23 mouse cellular contexts compared by ENCODE assay signal in genomic region chr14:21788121-21788520, GRCm38 (mm10). TPM values are rescaled to one million over a fixed set of nuclear protein-coding genes. Genes with fewer than 3 reads are reported as not detected.
DNase-seq lines count a peak whose midpoint lies in the region; ATAC-seq lines count a peak whose summit lies in the region.
"Had no signal": no experiment of that assay in that cellular context is flagged by ENCODE, and none has a peak within 500 bp of the region (broad histone marks: within the 10 kb centered on the region; RNA-seq: fewer than 3 reads in every experiment).

No protein-coding gene starts in this region.

- H3K9me3 ChIP-seq in heart, embryonic 11.5 days (replicated peaks; ENCODE audit: control insufficient read depth, low read length) = no peaks in the 10 kb centered on the region
- H3K9me3 ChIP-seq: embryonic facial prominence, embryonic 15.5 days; hindbrain, embryonic 10.5 days; liver, embryonic 13.5 days; midbrain, embryonic 15.5 days; neural tube, embryonic 12.5 days had no signal

- WGBS in heart, embryonic 11.5 days (ENCODE audit: insufficient replicate concordance) = 89% methylated on average over 5 of the region's 5 CpGs

- H3K4me1 ChIP-seq in heart, embryonic 11.5 days (ENCODE audit: control insufficient read depth, insufficient read depth, low read length) = no peaks in the 10 kb centered on the region
- H3K4me1 ChIP-seq: embryonic facial prominence, embryonic 15.5 days; hindbrain, embryonic 10.5 days; neural tube, embryonic 12.5 days had no signal

- H3K27me3 ChIP-seq in heart, embryonic 11.5 days (ENCODE audit: control insufficient read depth, insufficient read depth, low read length) = no peaks in the 10 kb centered on the region
- H3K27me3 ChIP-seq: embryonic facial prominence, embryonic 15.5 days; liver, embryonic 13.5 days; midbrain, embryonic 15.5 days; neural tube, embryonic 12.5 days had no signal

- H3K4me3 ChIP-seq in heart, embryonic 11.5 days (ENCODE audit: low read depth, low read length) = no peak overlapping the region
- H3K4me3 ChIP-seq: embryonic facial prominence, embryonic 15.5 days; hindbrain, embryonic 10.5 days; liver, embryonic 13.5 days; midbrain, embryonic 15.5 days; neural tube, embryonic 12.5 days had no signal

- peak; percentile 57 for DNase-seq in heart, adult 11 months
- DNase-seq in left cerebral cortex, adult 11 months (ENCODE audit: low spot score) = peak; percentile 22
- no peak for DNase-seq in left cerebral cortex, postnatal 4 days
- DNase-seq in frontal cortex, postnatal 36 days (ENCODE audit: low spot score in 2 of 2) = peak; percentile 31 to 65
- DNase-seq in right cerebral cortex, postnatal 36 days (ENCODE audit: low spot score in 2 of 2) = peak; percentile 36 to 64
- no peak for DNase-seq in heart, postnatal 36 days
- DNase-seq: adrenal gland, postnatal 14 days; cerebellum, adult 8-10 months; gastrocnemius, postnatal 36 days; layer of hippocampus, adult 9-11 months; liver, embryonic 13.5 days; lung, adult 2 months had no signal

- peaks cover 8% of the 10 kb centered on the region for H3K36me3 ChIP-seq in heart, embryonic 11.5 days (ENCODE audit: control insufficient read depth, insufficient read depth, low read length)

- intact Hi-C loops in left cerebral cortex, postnatal 4 days (cut with DNase I) = no loop called here
- intact Hi-C loops in heart, postnatal 36 days (cut with DNase I) = no loop called here

- H3K4me2 ChIP-seq in heart, embryonic 11.5 days = no peak overlapping the region
- H3K4me2 ChIP-seq: embryonic facial prominence, embryonic 15.5 days; liver, embryonic 13.5 days; midbrain, embryonic 15.5 days; neural tube, embryonic 12.5 days had no signal

- H3K27ac ChIP-seq in heart, embryonic 11.5 days (ENCODE audit: low read depth, low read length) = no peak overlapping the region
- H3K27ac ChIP-seq: embryonic facial prominence, embryonic 15.5 days; hindbrain, embryonic 10.5 days; liver, embryonic 13.5 days; midbrain, embryonic 15.5 days; neural tube, embryonic 12.5 days; stomach, postnatal 0 days had no signal

- no peak overlapping the region for H3K9ac ChIP-seq in heart, embryonic 11.5 days (ENCODE audit: low read depth, low read length)
- H3K9ac ChIP-seq: embryonic facial prominence, embryonic 15.5 days; liver, embryonic 13.5 days; midbrain, embryonic 15.5 days; neural tube, embryonic 12.5 days had no signal

- no peak for ATAC-seq in heart, embryonic 11.5 days (replicated peaks; ENCODE audit: insufficient number of reproducible peaks, low FRiP score, low TSS enrichment)
- ATAC-seq: CD4-positive, CD25-positive, alpha-beta regulatory T cell, adult 4 months; forebrain, embryonic 14.5 days; hindbrain, embryonic 16.5 days; midbrain, embryonic 15.5 days had no signal

RNA-seq across cellular contexts. Expression of gene Vdac2, which starts 36.9 kb away (rescaled TPM):
- polyA plus RNA-seq in heart, embryonic 11.5 days (2014; fragmentation: Nextera tagmentation; extraction: Ambion mirVana) = 434 and 456 TPM in 2 replicates
- 100 to 1,000 TPM; 182 to 185 TPM for total RNA-seq in left cerebral cortex, postnatal 4 days (2021)
- 100 to 1,000 TPM; 491 to 519 TPM for total RNA-seq in heart, postnatal 36 days (2021)

RNA-seq across cellular contexts. Expression of gene Dusp13, which starts 37.1 kb away (rescaled TPM):
- polyA plus RNA-seq in heart, embryonic 11.5 days (2014; fragmentation: Nextera tagmentation; extraction: Ambion mirVana) = not detected in 2 replicates
- total RNA-seq in left cerebral cortex, postnatal 4 days (2021) = not detected
- under 1 TPM in 1 of 2 experiments, not detected in 1; 0.35 TPM for total RNA-seq in heart, postnatal 36 days (2021)
- total RNA-seq: adrenal gland, postnatal 14 days had no signal
- polyA plus RNA-seq: brain, embryonic 14.5 days; CD4-positive, CD25-positive, alpha-beta regulatory T cell, adult 4 months; forebrain, embryonic 14.5 days; heart, embryonic 16.5 days; hindbrain, embryonic 10.5 days; hindbrain, embryonic 16.5 days; liver, embryonic 13.5 days; midbrain, embryonic 15.5 days had no signal

RNA-seq across cellular contexts. Expression of gene Samd8, which starts 37.8 kb away (rescaled TPM):
- 10.8 TPM in 2 replicates for polyA plus RNA-seq in heart, embryonic 11.5 days (2014; fragmentation: Nextera tagmentation; extraction: Ambion mirVana)
- total RNA-seq in left cerebral cortex, postnatal 4 days (2021) = 10 to 100 TPM; 92.6 to 94.3 TPM
- total RNA-seq in heart, postnatal 36 days (2021) = 10 to 100 TPM; 28.4 to 28.9 TPM

Comparison
In these comparisons a context has a peak if more than half of its experiments do, and no peak if none do; other contexts are left out.
1. DNase-seq: peak in heart, adult 11 months (single experiment), left cerebral cortex, adult 11 months (single experiment), frontal cortex, postnatal 36 days (2 of 2) and right cerebral cortex, postnatal 36 days (2 of 2); none in left cerebral cortex, postnatal 4 days (single experiment) and heart, postnatal 36 days (0 of 2).